Mouse (Mus musculus) CH12.LX (cell line): ENCODE measurements around the gene Olfr965. TPM values are rescaled to one million over a fixed set of nuclear protein-coding genes. Genes with fewer than 3 reads are reported as not detected.

ENCODE experiments used
- DNase-seq: peaks from one replicate; pipeline ENCODE4 v3.0.0-alpha.2; 2013; ENCODE audit errors: extremely low read depth
- H3K27ac ChIP-seq: 2 replicates; pipeline ENCODE4 v1.5.1; 2012; ENCODE audit warnings: low read depth, mild to moderate bottlenecking, control low read depth, moderate library complexity; ENCODE audit not compliant: insufficient read depth
- H3K27me3 ChIP-seq: replicated peaks from 2 replicates; pipeline ENCODE3; 2012; ENCODE audit warnings: inconsistent platforms
- H3K36me3 ChIP-seq, 2 experiments: replicated peaks in 1 of 2; 2 replicates each; pipeline versions ENCODE3 to v1.6.1; 2012; ENCODE audit warnings: inconsistent platforms in 1 of 2, low read length in 1 of 2, mild to moderate bottlenecking in 1 of 2, mixed read lengths in 1 of 2, moderate library complexity in 1 of 2; ENCODE audit not compliant: control insufficient read depth in 1 of 2, insufficient read depth in 1 of 2
- H3K4me1 ChIP-seq, 2 experiments: 2 replicates each; pipeline ENCODE4 v1.6.1; 2012; ENCODE audit warnings: inconsistent platforms in 1 of 2, moderate library complexity in 1 of 2; ENCODE audit not compliant: insufficient read depth in 2 of 2, control insufficient read depth in 1 of 2
- H3K4me2 ChIP-seq: 2 replicates; pipeline ENCODE4 v1.6.1; 2012; ENCODE audit warnings: low read depth, mild to moderate bottlenecking, control low read depth; ENCODE audit not compliant: poor library complexity, insufficient read depth, severe bottlenecking
- H3K4me3 ChIP-seq, 3 experiments: fragments of 150-350 bp in 1 of 3; sonication (generic) in 1 of 3; replicated peaks in 1 of 3; 2 replicates each; pipeline versions ENCODE3 to v1.5.1; 2011 to 2012; ENCODE audit warnings: low read depth in 2 of 3, low read length in 2 of 3, mild to moderate bottlenecking in 2 of 3, moderate library complexity in 2 of 3, control low read depth in 1 of 3, improper control_type of control experiment in 1 of 3, inconsistent platforms in 1 of 3, mixed read lengths in 1 of 3; ENCODE audit not compliant: poor library complexity in 1 of 3
- H3K79me2 ChIP-seq: replicated peaks from 2 replicates; pipeline ENCODE4 v1.6.1; 2012; ENCODE audit warnings: mild to moderate bottlenecking, moderate library complexity; ENCODE audit not compliant: control insufficient read depth, poor library complexity, insufficient read depth, severe bottlenecking; ENCODE audit errors: extremely low read depth
- H3K9ac ChIP-seq: 2 replicates; pipeline ENCODE4 v1.6.1; 2012; ENCODE audit warnings: low read depth, mild to moderate bottlenecking, control low read depth, moderate library complexity; ENCODE audit not compliant: insufficient read depth
- H3K9me3 ChIP-seq: replicated peaks from 2 replicates; pipeline ENCODE3; 2012; ENCODE audit warnings: low read length, inconsistent platforms, mixed read lengths
- CHD1 ChIP-seq: IDR thresholded peaks from 2 replicates; pipeline ENCODE4 v1.6.1; 2012; ENCODE audit warnings: low read depth, low read length, improper control_type of control experiment, inconsistent platforms
- ELF1 ChIP-seq: IDR thresholded peaks from 2 replicates; pipeline ENCODE4 v1.6.1; 2014; ENCODE audit warnings: low read depth, mild to moderate bottlenecking, inconsistent platforms, low read length, improper control_type of control experiment
- ETS1 ChIP-seq: conservative IDR thresholded peaks from 2 replicates; pipeline ENCODE4 v1.6.1; 2012; ENCODE audit warnings: low read depth, mild to moderate bottlenecking, inconsistent platforms, low read length, improper control_type of control experiment, moderate library complexity
- GABPA ChIP-seq: IDR thresholded peaks from 2 replicates; pipeline ENCODE4 v1.6.1; 2012; ENCODE audit warnings: low read depth, low read length, improper control_type of control experiment, inconsistent platforms; ENCODE audit not compliant: insufficient replicate concordance
- HCFC1 ChIP-seq: IDR thresholded peaks from 2 replicates; pipeline ENCODE4 v1.6.1; 2012; ENCODE audit warnings: low read depth, mild to moderate bottlenecking, inconsistent platforms, low read length, improper control_type of control experiment
- IRF4 ChIP-seq: IDR thresholded peaks from 2 replicates; pipeline ENCODE4 v1.6.1; 2014; ENCODE audit warnings: low read depth, mild to moderate bottlenecking, inconsistent platforms, low read length, improper control_type of control experiment
- JUND ChIP-seq: conservative IDR thresholded peaks from 2 replicates; pipeline ENCODE4 v1.6.1; 2011; ENCODE audit warnings: low read depth, low read length, improper control_type of control experiment
- MAFK ChIP-seq: IDR thresholded peaks from 2 replicates; pipeline ENCODE4 v1.6.1; 2011; ENCODE audit warnings: low read length, improper control_type of control experiment; ENCODE audit not compliant: insufficient replicate concordance
- MAZ ChIP-seq: IDR thresholded peaks from 2 replicates; pipeline ENCODE4 v1.6.1; 2012; ENCODE audit warnings: low read depth, mild to moderate bottlenecking, inconsistent platforms, low read length, improper control_type of control experiment, moderate library complexity
- MXI1 ChIP-seq: IDR thresholded peaks from 2 replicates; pipeline ENCODE4 v1.6.1; 2011; ENCODE audit warnings: mild to moderate bottlenecking, low read depth, low read length, improper control_type of control experiment
- NELFE ChIP-seq: IDR thresholded peaks from 2 replicates; pipeline ENCODE4 v1.6.1; 2011; ENCODE audit warnings: low read depth, low read length, improper control_type of control experiment
- PAX5 ChIP-seq: IDR thresholded peaks from 2 replicates; pipeline ENCODE4 v1.6.1; 2012; ENCODE audit warnings: low read length, inconsistent platforms, mixed read lengths
- RAD21 ChIP-seq: IDR thresholded peaks from 2 replicates; pipeline ENCODE4 v1.6.1; 2011; ENCODE audit warnings: low read depth, mild to moderate bottlenecking, low read length, improper control_type of control experiment, moderate library complexity
- RCOR1 ChIP-seq: conservative IDR thresholded peaks from 2 replicates; pipeline ENCODE4 v1.6.1; 2012; ENCODE audit warnings: low read depth, mild to moderate bottlenecking, inconsistent platforms, low read length, improper control_type of control experiment
- SIN3A ChIP-seq: IDR thresholded peaks from 2 replicates; pipeline ENCODE4 v1.6.1; 2012; ENCODE audit warnings: low read length, improper control_type of control experiment, inconsistent platforms
- SMC3 ChIP-seq: IDR thresholded peaks from 2 replicates; pipeline ENCODE4 v1.6.1; 2011; ENCODE audit warnings: low read depth, low read length, improper control_type of control experiment
- TBP ChIP-seq: conservative IDR thresholded peaks from 2 replicates; pipeline ENCODE4 v1.6.1; 2011; ENCODE audit warnings: low read depth, low read length, improper control_type of control experiment
- TCF12 ChIP-seq: IDR thresholded peaks from 2 replicates; pipeline ENCODE4 v1.6.1; 2014; ENCODE audit warnings: low read depth, mild to moderate bottlenecking, inconsistent platforms, low read length, improper control_type of control experiment
- UBTF ChIP-seq: IDR thresholded peaks from 2 replicates; pipeline ENCODE4 v1.6.1; 2012; ENCODE audit warnings: low read depth, mild to moderate bottlenecking, inconsistent platforms, low read length, improper control_type of control experiment, moderate library complexity
- USF1 ChIP-seq: IDR thresholded peaks from 2 replicates; pipeline ENCODE4 v1.6.1; 2014; ENCODE audit warnings: low read depth, mild to moderate bottlenecking, inconsistent platforms, low read length, improper control_type of control experiment
- USF2 ChIP-seq: conservative IDR thresholded peaks from 2 replicates; pipeline ENCODE4 v1.6.1; 2011; ENCODE audit warnings: low read depth, low read length, improper control_type of control experiment
- ZKSCAN1 ChIP-seq: IDR thresholded peaks from 2 replicates; pipeline ENCODE4 v1.6.1; 2012; ENCODE audit warnings: low read depth, inconsistent platforms, low read length, improper control_type of control experiment, borderline replicate concordance
- ZMIZ1 ChIP-seq: IDR thresholded peaks from 2 replicates; pipeline ENCODE4 v1.6.1; 2012; ENCODE audit warnings: low read depth, mild to moderate bottlenecking, inconsistent platforms, low read length, improper control_type of control experiment
- ZNF384 ChIP-seq: IDR thresholded peaks from 2 replicates; pipeline ENCODE4 v1.6.1; 2012; ENCODE audit warnings: low read depth, low read length, improper control_type of control experiment, inconsistent platforms
- dilution Hi-C: fragments of 300-500 bp; cut with MboI; formaldehyde crosslinking; loops from 2 replicates; pipeline ENCODE4 v1.14.3; 2020; ENCODE audit warnings: low sequenced_read_pairs; ENCODE audit not compliant: extremely low pct_unique_long_range_greater_than_20kb, extremely low pct_ligation_motif_present
- in situ Hi-C: fragments of 300-500 bp; cut with MboI; formaldehyde crosslinking; loops from 3 replicates; pipeline ENCODE4 v1.14.3; 2019; ENCODE audit warnings: low sequenced_read_pairs, low pct_ligation_motif_present, low pct_unique_long_range_greater_than_20kb, mixed read lengths
- polyA plus RNA-seq: library from polyadenylated mRNA; unstranded; fragments of >175 nt; gene quantifications from 2 replicates; pipeline ENCODE4 v1.2.1, GENCODE M21; 2012; ENCODE audit warnings: low read depth; ENCODE audit not compliant: insufficient read length
- total RNA-seq, 2 experiments: library from RNA; depleted of rRNA; stranded (reverse); fragments of 300-350 nt in 1 of 2; fragments of >200 nt in 1 of 2; gene quantifications; 2 replicates each; pipeline ENCODE4 v1.2.3; 2012 to 2014

Gene Olfr965
- total and polyA plus RNA-seq, 3 experiments: not detected

DNA sequence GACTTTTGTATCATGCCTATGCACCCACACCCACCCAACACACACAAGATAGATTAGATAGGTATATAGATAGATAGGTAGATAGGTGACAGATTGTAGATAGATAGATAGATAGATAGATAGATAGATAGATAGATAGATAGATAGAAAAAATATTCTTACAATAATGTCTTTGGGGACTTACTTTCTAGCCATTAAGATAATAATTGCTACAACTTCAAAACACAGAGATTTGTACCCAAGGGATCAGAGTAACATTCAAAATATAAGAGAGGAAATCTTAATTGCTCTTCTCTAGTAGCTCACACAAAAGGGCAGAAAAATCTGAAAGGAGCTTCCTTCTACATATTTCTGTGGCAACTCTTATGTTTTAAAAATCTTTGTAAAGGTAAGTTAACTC is 34.8 kb downstream of the Olfr965 start, which contains the start of gene Olfr967:
Olfr967 (plus strand) TSS at position 301 of the 400 bp plus-strand sequence.
- dilution Hi-C loops (no loop called here), in situ Hi-C loops (no loop called here)

DNA sequence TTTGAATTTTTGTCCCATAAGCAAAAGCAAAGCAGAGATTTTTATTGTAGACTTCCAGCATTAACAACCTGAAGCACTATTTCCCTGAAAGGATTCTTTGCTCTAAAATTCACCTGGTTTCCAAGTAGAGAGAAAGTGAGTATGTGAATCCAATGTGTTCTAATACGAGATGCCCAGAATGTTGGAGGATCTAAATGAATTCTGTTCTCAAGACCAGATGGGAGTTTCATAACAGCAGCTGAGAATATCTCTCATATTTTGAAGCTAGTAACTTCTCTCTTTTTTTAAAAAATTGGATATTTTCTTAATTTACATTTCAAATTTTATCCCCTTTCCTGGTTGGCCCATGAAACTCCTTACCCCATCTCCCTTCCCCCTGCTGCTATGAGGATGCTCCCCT is 35.3 kb downstream of the Olfr965 start:
- Histone ChIP-seq H3K9me3 (no peaks in the 10 kb centered on the region), H3K36me3 (no peaks in the 10 kb centered on the region), H3K27me3 (no peaks in the 10 kb centered on the region), H3K4me2 (no peak overlapping the region), H3K4me1 (no peaks in the 10 kb centered on the region), H3K27ac (no peak overlapping the region), H3K4me3 (no peak overlapping the region), H3K9ac (no peak overlapping the region), H3K79me2 (no peaks in the 10 kb centered on the region)
- TF ChIP-seq CHD1 (no peak), NELFE (no peak), GABPA (no peak), USF2 (no peak), ELF1 (no peak), PAX5 (no peak), ZKSCAN1 (no peak), JUND (no peak), MAZ (no peak), UBTF (no peak), TBP (no peak), ETS1 (no peak), RCOR1 (no peak), HCFC1 (no peak), MAFK (no peak), MXI1 (no peak), RAD21 (no peak), IRF4 (no peak)
- dilution Hi-C loops (no loop called here), in situ Hi-C loops (no loop called here)
- no peak for DNase-seq

More for the DNA sequence above, 34.8 kb downstream of the Olfr965 start, which contains the start of gene Olfr967:
- Histone ChIP-seq H3K79me2 (no peaks in the 10 kb centered on the region), H3K4me3 (no peak within 1 kb of the TSS), H3K4me1 (no peaks in the 10 kb centered on the region), H3K9ac (no peak within 1 kb of the TSS), H3K27me3 (no peaks in the 10 kb centered on the region), H3K9me3 (no peaks in the 10 kb centered on the region), H3K4me2 (no peak within 1 kb of the TSS), H3K27ac (no peak within 1 kb of the TSS), H3K36me3 (no peaks in the 10 kb centered on the region)
- TF ChIP-seq TCF12: no peak
- TF ChIP-seq ZMIZ1: no peak
- no peak for TF ChIP-seq ZNF384
- TF ChIP-seq JUND: no peak
- TF ChIP-seq SMC3: no peak
- no peak for TF ChIP-seq ETS1
- no peak for TF ChIP-seq PAX5
- no peak for TF ChIP-seq TBP
- no peak for TF ChIP-seq ZKSCAN1
- TF ChIP-seq SIN3A: no peak
- no peak for TF ChIP-seq USF1
- no peak for DNase-seq
